Mouse (Mus musculus): ENCODE data around the gene Prkar2b. TPM values are rescaled to one million over a fixed set of nuclear protein-coding genes. Genes with fewer than 3 reads are reported as not detected.

Gene Prkar2b
- total RNA-seq (2021) = 1 to 10 TPM; 6.8 to 7.8 TPM
- long read RNA-seq, experiment 1, transcript Prkar2b-202 (11 exons, 3,378 nt) = major isoform, 6 of 9 reads
- long read RNA-seq, experiment 1, partial matches to known transcripts = 0 of 9 reads
- long read RNA-seq, experiment 1, other reads (novel, unspliced or antisense) = 2 of 9 reads
- long read RNA-seq, experiment 2, transcript Prkar2b-202 (11 exons, 3,378 nt) = major isoform, 5 of 6 reads
- long read RNA-seq, experiment 2, partial matches to known transcripts = 0 of 6 reads
- long read RNA-seq, experiment 2, other reads (novel, unspliced or antisense) = 0 of 6 reads

DNA sequence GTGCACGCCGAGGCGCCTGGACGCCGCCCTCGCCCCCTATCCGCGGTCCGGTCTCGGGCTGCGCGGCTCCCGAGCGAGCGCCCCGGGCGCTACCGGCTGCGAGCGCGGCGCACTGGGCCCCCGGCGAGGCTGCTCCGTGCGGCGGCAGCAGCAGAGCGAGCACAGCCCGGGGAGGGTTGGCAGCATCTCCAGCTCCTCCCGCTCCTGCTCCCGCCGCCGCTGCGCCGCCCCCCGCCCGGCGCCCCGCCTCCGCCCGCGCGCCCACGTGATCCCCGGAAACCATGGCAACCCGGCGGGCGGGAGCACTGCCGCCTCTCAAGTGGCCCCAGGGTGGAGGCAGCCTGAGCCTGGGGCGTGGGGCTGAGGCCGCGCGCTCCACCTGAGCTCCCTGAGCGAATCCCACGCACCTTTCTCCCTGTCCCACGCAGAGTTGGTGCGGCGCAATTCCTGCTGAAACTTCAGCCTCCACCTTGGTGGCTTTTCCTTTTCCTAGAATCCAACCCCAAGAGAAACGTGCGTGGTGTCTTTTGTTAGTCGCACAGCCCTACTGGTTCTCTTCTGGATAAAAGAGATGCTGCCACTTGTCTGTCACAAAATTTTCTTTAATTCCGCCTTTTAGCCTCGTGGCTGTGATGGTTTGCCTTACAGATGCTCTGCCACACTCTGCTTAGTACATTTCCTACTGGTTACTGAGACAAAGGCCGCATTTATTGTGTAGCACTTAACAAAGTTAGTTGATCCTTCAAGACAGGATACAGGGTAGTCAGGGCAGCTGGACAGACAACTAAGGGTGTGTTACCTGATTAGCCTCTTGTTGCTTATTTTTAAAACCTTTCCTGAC lies at the start of gene Prkar2b:
Gene Prkar2b, minus strand, starts transcription at position 207 of the 841 bp plus-strand sequence.
- peak; percentile 87 for DNase-seq

DNA sequence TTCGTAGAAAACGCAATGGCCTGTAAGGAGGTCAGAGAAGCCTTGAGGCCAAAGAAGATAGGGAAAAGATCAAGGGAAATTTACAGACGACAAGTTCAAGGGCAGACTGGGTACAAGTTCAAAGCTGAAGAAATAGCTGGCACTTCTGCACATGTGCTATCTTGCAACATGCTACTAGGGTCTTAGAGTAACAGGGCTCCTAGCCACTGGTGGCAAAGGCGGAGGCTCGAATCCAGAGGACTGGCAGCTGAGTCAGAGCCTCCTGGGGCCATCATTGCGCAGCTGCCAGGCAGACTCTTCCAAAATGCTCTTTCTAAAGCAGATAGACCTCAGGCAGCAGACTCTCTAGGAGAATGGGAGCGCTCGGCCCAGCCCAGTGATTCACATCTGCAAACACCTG lies 48.1 kb upstream of the Prkar2b start:
- no peak for DNase-seq

DNA sequence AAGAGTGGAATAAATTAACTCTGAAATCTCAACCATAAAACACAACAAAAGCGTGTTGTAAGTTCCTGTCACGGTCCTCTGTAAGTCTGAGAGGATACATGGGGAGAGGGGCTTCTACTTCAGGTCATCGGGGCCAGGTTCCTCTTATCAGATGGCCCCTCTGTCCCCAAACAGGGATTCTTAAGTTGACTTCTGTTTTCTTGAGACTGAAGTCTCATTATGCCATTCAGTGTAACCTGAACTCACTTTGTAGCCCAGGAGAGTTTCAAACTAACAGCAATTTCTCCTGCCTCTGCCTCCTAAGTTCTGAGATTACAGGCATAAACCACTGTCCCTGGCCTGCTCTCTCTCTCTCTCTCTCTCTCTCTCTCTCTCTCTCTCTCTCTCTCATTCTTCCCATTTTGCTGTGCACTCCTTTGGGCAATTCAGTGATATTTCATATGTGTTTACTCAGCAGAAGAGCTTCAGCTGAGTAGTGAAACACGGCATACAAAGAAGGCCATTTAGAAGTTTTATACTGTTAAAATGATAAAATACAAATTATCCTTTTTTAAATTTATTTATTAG lies 43.9 kb upstream of the Prkar2b start:
- DNase-seq = no peak

DNA sequence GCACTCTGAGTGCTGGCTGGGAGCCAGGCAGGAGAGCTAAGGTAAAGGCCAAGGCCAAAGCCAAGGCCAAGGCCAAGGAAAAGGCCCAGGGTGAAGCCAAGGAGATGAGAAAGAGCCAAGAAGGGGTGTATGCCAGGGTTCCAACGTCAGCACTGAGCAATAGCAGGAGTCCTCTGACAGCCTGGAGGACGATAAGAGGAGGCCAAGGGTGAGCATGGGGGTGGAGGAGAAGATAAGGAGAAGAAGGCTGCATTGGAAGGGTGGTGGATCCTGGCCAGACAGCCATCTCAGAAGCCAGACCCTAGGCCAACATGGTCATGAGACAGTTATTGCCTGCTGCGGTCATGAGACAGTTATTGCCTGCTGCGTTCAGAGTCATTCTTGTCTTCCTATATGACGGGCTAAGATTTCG lies 43.4 kb upstream of the Prkar2b start:
- DNase-seq = no peak

DNA sequence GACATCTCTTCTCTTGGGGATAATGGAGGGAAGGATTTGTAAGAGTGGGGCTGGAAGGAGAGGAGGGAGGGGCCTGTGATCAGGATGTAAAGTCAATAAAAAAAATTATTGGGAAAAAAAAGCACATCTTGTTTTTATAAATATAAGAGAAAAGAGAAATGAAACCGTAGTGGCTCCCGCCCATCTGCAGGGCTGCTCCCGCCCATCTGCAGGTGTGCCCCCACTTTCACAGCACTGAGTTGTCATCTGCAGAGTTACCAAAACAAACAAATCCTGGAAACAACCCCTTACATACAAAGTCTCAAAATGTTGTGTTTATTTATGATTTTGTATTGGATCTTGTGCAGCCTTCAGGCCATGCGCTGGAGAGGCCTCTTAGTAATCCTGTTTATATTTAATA lies 40.2 kb upstream of the Prkar2b start:
- DNase-seq = no peak

DNA sequence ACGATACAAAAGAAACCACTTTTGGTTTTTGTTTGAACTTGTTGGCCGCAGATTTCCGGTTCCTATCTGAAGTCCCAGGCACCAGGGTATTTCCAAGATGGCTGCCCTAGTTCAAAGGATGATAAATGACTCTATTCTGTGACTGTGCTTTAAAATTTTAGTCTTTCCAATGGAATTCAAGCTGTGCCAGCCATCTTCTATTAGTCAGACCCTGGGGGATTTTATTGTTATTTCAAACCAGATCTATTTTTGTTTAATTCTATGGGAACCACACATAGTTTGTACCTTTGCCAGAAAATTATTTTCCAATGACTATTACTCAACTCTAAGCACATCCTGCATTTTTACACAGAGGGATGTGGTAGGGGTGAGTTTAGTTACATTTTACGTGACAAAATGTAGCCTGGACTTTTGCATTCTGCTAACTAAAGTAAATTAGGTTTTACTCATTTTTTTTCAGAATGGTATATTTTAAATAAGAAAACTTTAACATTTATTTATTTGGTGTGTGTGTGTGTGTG lies 38.6 kb upstream of the Prkar2b start:
- no peak for DNase-seq

DNA sequence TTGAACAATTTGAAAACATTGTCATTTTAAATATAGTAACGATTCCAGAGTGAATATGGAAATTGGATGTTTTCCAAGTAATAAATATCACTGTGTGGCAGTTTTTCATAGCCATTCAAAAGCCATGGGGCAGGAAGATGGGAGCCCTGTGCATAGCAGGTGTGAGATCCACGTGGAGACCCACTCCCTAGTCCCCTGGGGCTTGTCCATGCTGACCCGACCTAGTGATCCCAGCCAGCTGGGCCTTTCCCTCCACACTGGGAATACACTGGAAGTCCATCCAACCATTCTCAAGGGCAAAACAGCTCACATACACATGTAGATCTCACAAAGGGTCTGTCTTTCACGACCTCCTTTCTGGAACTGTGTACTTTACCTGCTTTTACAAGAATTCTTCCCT lies 37.5 kb upstream of the Prkar2b start:
- DNase-seq = no peak

DNA sequence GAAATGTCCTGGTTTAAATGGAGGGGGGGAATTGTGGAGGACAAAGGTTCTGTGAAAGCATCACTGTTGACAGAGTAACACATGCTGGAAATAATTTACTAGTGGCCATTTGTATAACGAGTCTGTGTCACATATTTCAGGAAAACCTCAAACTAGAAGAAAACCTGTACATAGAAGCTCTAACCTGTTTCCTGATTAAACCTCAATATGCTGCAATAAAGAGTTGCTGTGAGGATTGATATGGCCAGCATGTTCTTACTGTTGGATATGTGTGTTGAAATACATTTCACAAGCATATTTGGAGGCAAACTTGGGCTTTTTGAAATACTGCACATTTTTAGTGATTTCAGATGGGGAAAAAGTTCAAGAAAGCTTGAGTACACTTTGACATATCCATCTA lies 36.0 kb upstream of the Prkar2b start:
- DNase-seq = no peak

DNA sequence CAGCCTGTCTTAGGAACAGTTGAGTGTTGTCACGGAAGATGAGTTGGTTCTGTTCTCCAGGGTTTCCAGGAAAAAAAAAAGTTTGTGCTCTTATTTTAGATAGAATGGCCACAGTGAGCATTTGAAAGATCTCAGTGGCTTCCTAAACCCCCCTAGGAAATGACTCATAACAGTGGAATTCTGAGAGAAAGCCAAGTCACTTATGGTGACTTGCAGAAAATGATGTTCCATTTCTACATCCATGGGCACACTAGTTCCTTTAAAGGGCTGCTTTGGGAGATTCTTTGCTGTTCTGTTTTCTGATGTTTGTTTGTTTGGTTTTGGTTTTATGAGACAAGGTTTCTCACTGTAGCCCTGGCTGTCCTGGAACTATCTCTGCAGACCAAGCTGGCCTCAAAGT lies 34.1 kb upstream of the Prkar2b start:
- DNase-seq = no peak

DNA sequence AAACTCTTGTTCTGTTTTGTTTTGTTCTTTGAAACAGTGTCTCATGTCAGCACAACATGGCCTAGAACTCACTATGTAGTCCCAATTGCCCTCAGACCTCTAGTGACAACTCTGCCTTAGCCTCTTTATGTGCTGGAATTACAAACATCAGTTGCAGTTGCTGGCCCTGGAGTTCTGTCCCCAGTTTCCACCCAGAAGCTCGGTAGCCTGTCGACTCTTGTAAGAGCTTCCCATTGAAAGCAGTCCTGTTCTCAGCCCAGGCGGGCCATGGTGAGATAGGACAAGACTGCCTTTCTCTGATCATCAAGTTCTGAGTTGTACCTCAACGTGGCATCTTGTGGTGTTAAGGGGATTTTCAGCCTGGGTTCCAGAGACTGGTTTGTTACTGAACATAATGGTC lies 31.4 kb upstream of the Prkar2b start:
- no peak for DNase-seq

DNA sequence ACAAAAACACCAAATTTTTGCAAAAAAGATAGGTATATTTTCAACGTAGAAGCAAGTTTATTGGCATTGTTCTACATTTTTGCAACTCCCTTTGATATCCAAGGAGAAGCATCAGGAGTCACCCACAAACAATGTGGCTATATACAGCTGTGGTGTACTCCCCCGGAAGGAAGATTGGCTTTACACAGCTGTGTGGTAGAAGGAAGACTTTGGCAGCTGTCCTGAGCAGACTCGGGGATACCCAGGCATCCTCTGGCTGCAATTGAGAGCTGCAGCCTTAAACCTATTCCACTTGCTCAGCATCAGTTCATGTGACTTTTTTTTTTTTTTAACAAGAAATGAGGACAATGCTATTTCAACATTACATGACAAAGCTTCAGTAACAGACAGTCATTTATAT lies 27.5 kb upstream of the Prkar2b start:
- DNase-seq = no peak

DNA sequence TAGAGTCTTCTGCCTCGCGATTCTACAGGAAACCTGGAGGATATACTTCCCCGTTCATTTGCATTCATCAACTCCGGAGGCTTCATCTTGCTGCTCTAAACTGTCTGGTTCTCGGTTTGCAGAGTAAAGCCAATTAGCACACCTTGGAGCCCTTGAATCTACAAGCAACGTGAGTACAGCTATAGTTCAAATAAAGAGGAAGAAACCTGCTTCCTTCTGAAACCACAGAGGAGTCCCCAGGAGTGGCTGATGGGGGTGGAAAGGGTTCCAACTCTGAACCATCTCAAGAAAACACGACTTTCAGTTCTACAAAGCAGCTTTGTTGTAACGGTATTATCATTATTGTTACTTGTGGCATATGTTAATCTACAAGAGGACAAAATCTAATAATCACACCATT lies 26.2 kb upstream of the Prkar2b start:
- no peak for DNase-seq

DNA sequence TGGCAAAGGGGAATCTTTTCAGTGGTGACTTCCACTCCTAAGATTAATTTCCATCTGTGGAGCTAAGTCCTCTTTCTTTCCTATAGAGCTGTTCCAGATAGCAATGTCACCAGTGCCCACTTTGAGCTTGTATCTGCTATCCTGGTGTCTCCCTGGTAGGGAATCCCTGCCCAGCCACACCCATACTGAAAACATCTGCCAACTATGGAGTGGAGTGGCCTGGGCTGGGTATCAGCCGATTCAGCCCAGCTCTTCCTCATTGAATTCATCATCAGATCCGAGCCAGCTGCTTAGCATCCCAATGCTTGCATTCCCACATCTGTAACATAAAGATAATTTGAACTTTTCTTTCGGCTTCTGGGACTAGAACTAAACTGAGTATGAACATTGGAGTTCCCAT lies 25.8 kb upstream of the Prkar2b start:
- DNase-seq = no peak

DNA sequence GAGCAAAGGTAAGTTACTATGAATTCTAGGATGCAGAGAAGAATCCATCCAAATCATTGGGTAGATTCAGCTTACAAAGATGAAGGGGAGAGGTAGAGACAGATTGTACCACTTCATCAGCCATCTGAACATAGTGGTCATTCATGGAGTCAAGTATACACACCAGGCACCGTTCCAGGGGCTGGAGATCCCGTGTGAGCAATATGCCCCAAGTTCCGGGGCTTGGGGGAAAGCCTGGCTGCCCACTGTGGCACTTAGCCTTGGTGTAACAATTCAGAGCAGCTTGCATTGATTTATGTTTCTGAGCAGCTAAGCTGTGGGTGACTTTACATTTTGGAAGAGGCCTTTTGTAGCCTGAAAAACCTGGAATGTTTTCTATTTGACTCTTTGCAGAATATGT lies 24.8 kb upstream of the Prkar2b start:
- no peak for DNase-seq

DNA sequence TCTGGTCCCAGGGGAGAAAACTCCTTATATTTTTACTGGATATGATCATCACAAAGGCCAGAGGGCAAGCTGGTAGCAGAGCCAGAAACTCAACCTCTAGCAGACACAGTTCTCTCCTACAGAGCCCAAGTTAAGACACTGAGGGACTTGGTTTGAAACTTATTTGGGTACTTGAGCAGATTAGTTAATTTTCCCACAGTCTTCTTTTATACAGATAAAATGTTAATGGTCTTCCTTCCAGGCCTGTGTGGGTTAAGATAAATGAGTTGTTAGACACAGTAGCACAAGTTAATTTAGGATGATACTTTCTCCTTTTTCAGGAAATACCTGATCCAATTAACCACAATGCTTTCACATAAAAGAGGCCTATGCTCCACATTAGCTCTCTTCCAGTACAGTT lies 24.1 kb upstream of the Prkar2b start:
- DNase-seq = no peak

DNA sequence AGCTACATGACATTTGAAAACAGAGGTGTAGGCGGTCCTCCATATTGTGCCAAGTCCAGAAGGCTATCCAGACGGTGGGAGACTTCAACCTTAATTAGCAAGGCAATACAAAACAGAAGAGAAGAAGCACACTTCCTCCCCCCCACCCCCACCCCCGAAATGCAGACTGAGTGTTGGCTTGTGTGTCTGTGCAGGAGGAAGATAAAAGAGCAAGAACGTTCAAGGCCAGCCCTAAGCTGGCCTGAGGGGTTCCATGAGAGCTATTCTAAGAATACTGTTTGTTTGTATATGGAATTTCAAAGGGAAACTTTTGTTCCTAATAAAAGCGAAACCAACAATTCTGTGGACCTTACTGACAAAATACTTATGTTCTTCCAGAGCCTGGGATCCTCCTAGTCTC lies 23.5 kb upstream of the Prkar2b start:
- no peak for DNase-seq

DNA sequence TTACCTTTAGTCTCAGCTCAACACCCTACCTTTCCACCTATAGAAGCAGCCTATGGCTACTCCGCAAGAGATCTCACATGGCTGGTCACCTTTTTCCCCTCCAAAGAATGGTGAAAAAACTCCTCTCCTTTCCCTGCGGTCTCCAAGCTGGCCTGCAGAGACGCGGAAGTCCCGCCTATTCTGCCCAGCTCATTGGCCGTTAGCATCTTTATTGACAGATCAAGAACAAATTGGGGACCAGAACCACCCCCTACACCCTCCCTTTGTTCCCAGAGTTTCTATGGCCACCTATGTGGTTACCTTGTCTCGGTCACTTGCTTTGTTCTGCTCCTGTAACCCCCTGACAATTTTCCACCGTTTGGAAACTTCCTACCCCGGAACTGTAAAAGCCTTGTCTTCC lies 19.6 kb upstream of the Prkar2b start:
- no peak for DNase-seq

DNA sequence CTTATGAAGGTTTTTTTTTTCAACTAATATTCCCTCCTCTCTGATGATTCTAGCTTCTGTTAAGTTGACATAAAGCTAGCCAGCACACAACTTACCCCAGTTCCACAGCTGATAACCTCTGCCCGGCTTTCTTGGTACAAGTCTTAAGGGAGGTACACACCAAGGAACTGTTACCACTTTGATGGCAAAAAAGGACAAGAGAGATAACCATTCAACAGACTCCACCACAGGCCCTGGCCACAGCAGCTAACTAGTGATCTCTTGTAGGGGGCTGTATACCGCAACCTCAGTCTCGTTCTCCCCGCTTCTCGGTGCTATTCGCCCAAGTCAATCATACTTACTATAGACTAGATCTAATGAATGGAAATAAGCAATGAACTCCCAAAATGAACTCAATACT lies 16.3 kb upstream of the Prkar2b start:
- no peak for DNase-seq

DNA sequence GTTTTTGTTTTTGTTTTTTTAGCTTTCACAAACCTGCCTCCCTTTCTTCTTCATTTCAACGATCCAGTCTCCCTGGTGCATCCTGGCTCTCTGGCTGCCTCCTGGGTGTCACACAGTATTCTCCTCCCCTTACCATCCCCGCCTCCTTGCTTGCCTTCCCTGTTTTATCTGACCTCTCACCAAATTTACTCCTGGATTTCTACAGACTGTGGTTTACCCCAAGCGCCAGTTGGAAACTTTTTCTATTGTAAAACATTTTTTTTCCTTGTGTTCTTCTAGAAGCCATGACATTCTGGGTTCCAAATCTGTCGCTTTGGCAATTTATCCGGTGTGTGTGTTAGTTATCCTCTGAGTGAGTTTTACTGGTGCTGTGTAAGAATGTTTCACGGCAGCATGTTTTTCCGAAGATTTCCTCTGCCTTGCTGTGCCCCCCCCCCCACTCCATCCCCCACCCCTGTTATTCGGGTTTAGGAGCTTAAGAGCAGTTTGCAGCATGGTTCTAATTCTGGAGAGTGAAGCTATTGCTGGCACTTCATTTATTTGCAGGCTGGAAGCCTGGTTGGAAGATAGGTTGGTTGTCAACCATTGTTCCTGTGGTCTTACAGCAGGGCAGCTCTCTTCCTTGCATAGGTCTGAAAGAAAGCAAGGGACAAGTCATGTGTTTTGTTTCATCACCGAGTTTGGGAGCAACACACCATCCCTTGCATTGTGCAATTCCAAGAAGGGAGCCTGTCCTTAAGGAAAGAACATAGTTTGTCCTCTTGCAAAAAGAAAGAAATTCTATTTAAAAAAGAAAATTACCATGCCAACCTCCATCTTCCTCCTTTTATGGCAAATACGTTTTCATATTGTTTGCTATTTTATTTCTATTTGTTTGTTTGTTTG lies 15.0 kb upstream of the Prkar2b start:
- DNase-seq = no peak

DNA sequence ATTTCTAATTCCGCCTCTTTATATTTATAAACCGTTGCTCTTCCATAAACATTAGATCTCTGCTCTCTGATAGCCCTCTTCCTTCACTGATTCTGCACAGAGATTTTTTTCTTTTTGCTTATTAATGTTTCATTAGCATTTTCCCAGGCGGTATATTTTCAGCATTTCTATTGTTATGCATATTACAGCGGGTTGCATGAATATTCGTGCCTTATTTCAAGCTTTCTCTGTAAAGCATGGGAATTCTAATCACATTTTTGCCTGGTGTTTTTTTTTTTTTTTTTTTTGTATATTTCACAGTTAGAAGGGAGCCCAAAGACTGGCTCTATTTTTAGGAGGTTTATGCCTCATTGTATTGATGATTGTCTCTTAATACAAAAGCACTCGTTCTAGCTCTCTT lies 13.2 kb upstream of the Prkar2b start:
- no peak for DNase-seq

DNA sequence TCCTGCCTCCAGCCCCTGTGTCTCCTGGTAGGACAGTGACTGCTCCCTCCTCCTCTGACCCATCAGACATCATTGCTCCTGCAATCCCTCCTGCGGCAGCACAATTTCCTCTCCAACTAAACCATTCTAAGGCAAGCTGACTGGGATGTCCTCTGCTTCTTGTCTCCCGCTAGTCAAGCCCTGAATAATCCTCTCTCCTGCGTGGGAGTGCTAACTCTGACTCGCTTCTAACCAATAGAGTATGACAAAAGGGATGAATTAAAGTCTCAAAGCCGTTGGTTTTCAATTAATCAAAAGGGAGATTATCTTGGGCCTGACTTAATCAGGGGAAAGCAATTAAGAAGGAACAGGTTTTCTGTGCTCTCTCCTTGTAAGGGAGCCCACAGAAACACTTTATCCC lies 4.9 kb upstream of the Prkar2b start:
- DNase-seq = no peak
